Mouse (Mus musculus): Measurements from ENCODE around the gene Cdh5. TPM values are rescaled to one million over a fixed set of nuclear protein-coding genes. Genes with fewer than 3 reads are reported as not detected.

Gene Cdh5
- polyA plus RNA-seq (2014; fragmentation: Illumina TruSeq; extraction: RNeasy Lipid Tissue Mini Kit (QIAGEN cat#74804); ENCODE audit: low read depth, low replicate concordance), result 5.9 TPM

DNA sequence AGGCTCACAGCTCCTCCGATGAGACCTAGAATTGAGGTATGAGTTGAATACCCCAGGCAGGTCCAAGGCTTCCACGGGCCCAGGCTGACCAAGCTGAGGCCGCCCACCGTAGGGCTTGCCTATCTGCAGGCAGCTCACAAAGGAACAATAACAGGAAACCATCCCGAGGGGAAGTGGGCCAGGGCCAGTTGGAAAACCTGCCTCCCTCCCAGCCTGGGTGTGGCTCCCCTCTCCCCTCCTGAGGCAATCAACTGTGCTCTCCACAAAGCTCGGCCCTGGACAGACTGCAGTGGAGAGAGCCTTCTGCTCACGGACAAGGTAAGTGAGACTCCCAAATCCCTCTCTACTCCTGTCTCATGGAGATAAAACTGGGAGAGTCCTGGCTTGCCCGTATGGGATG is at the start of gene Cdh5:
Cdh5 (plus strand) TSS at position 211 of the 400 bp plus-strand sequence.

DNA sequence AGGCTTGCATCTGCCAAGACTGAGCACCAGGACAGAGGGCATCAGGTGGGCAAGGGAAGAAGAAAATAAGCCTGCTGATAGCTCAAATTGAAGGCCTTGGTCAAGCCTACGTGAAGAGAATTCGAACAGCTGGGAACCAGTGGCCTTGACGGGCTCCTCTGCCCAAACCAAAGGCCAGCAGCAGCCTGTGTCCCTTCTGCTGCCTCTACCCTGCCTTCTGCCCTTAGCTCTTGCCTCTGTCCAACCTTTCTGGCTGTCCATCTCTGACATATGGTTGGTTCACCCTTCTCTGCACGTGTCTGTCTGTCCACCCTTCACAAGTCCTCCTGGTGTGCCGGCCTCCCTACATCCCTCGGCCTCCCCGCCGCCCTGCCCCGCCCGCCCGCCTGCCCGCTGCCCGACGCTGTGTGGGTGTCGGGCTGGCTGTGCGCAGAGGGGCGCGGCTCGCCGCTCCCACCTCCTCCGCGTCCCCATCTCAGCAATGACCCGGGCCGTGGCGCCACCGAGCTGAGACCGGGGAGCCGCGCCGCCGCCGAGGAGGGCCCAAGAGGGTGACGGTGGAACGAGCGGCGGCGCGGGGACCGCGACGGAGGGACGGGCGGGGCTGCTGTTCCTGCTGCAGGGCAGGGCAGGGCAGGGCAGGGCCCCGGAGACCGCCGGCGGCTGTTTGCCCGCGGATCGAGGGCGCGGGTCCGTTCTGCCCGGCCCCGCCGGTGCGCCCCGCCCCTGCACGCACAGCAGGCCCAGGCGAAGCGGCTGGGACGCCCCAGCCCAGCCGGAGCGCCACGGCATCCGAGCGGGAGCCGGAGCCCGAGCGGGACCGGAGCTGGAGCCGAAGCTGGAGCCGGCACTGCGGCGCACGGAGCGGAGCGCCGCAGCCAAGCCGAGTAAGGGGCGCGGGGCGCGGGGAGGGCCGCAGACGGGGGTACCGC is 69.0 kb downstream of the Cdh5 start, which contains the start of gene Bean1:
Bean1 (plus strand) TSS at position 325 of the 932 bp plus-strand sequence.

Other genes starting within 250 kb of the Cdh5 start
- not detected for gene Bean1, start 68.8 kb downstream of the Cdh5 start, polyA plus RNA-seq (2014; fragmentation: Illumina TruSeq; extraction: RNeasy Lipid Tissue Mini Kit (QIAGEN cat#74804); ENCODE audit: low read depth, low replicate concordance)
- gene Tk2, start 146.9 kb downstream of the Cdh5 start, polyA plus RNA-seq (2014; fragmentation: Illumina TruSeq; extraction: RNeasy Lipid Tissue Mini Kit (QIAGEN cat#74804); ENCODE audit: low read depth, low replicate concordance), result 12.0 TPM
- 4.8 TPM for gene Cklf, start 149.2 kb downstream of the Cdh5 start, polyA plus RNA-seq (2014; fragmentation: Illumina TruSeq; extraction: RNeasy Lipid Tissue Mini Kit (QIAGEN cat#74804); ENCODE audit: low read depth, low replicate concordance)
- 0.37 TPM for gene Cmtm2a, start 191.6 kb downstream of the Cdh5 start, polyA plus RNA-seq (2014; fragmentation: Illumina TruSeq; extraction: RNeasy Lipid Tissue Mini Kit (QIAGEN cat#74804); ENCODE audit: low read depth, low replicate concordance)
- gene Gm45711, start 208.5 kb downstream of the Cdh5 start, polyA plus RNA-seq (2014; fragmentation: Illumina TruSeq; extraction: RNeasy Lipid Tissue Mini Kit (QIAGEN cat#74804); ENCODE audit: low read depth, low replicate concordance), result not detected
- not detected for gene Cmtm1, start 208.5 kb downstream of the Cdh5 start, polyA plus RNA-seq (2014; fragmentation: Illumina TruSeq; extraction: RNeasy Lipid Tissue Mini Kit (QIAGEN cat#74804); ENCODE audit: low read depth, low replicate concordance)
- not detected for gene Gm11020, start 219.9 kb downstream of the Cdh5 start, polyA plus RNA-seq (2014; fragmentation: Illumina TruSeq; extraction: RNeasy Lipid Tissue Mini Kit (QIAGEN cat#74804); ENCODE audit: low read depth, low replicate concordance)
- gene Cmtm2b, start 220.6 kb downstream of the Cdh5 start, polyA plus RNA-seq (2014; fragmentation: Illumina TruSeq; extraction: RNeasy Lipid Tissue Mini Kit (QIAGEN cat#74804); ENCODE audit: low read depth, low replicate concordance), result not detected
- gene Cmtm3, start 237.8 kb downstream of the Cdh5 start, polyA plus RNA-seq (2014; fragmentation: Illumina TruSeq; extraction: RNeasy Lipid Tissue Mini Kit (QIAGEN cat#74804); ENCODE audit: low read depth, low replicate concordance), result 5.1 TPM